Mouse (Mus musculus) forebrain, embryonic 12.5 days (tissue): ENCODE results near the gene Gm21775. TPM values are rescaled to one million over a fixed set of nuclear protein-coding genes. Genes with fewer than 3 reads are reported as not detected.
"Not testable (repeated sequence)": the region's sequence is repeated elsewhere in the genome, so short reads cannot be mapped to it uniquely, and the experiment has no call there.

ENCODE experiments used
- ATAC-seq: fragments of 200-750 bp; cut with Nextera tagmentation; 2 replicates; pipeline ENCODE4 v1.8.0; 2017; ENCODE audit warnings: moderate TSS enrichment; ENCODE audit not compliant: low FRiP score
- H3K27ac ChIP-seq: fragments of 300-500 bp; sonication (generic); 2 replicates; pipeline ENCODE4 v1.5.1; 2016; ENCODE audit warnings: mild to moderate bottlenecking
- H3K27me3 ChIP-seq: fragments of 300-500 bp; sonication (generic); 2 replicates; pipeline ENCODE4 v1.6.1; 2016; ENCODE audit warnings: mild to moderate bottlenecking
- H3K36me3 ChIP-seq: fragments of 300-500 bp; sonication (generic); replicated peaks from 2 replicates; pipeline ENCODE4 v1.6.1; 2016; ENCODE audit warnings: mild to moderate bottlenecking
- H3K4me1 ChIP-seq: fragments of 300-500 bp; sonication (generic); 2 replicates; pipeline ENCODE4 v1.6.1; 2016
- H3K4me2 ChIP-seq: fragments of 300-500 bp; sonication (generic); 2 replicates; pipeline ENCODE4 v1.6.1; 2016; ENCODE audit warnings: mild to moderate bottlenecking, moderate library complexity
- H3K4me3 ChIP-seq: fragments of 300-500 bp; sonication (generic); replicated peaks from 2 replicates; pipeline ENCODE4 v1.5.1; 2016; ENCODE audit warnings: mild to moderate bottlenecking
- H3K9ac ChIP-seq: fragments of 300-500 bp; sonication (generic); 2 replicates; pipeline ENCODE4 v1.6.1; 2016; ENCODE audit warnings: mild to moderate bottlenecking
- H3K9me3 ChIP-seq: fragments of 300-500 bp; sonication (generic); 2 replicates; pipeline ENCODE4 v1.6.1; 2016
- whole genome bisulfite sequencing: fragments of 180-500 bp; shearing (Covaris S2); methylation state at CpG from one replicate; pipeline ENCODE4 v1.1.7; 2016; 5-methylcytosine and 5-hydroxymethylcytosine counted together
- polyA plus RNA-seq: library from polyadenylated mRNA; unstranded; fragments of >200 nt; fragmentation: Nextera tagmentation; extraction: Ambion mirVana; gene quantifications from 2 replicates; pipeline ENCODE4 v1.2.1, GENCODE M21; 2016

Gm21775 gene
- not detected in 2 replicates for polyA plus RNA-seq

GRCm38 (mm10) chrY:10553153-10553552 is at the start of gene Gm21775:
TSS of gene Gm21775 (plus strand) at chrY:10553453.
- H3K4me1 ChIP-seq, ATAC-seq, H3K9ac ChIP-seq, H3K36me3 ChIP-seq, H3K27ac ChIP-seq, H3K4me2 ChIP-seq, H3K9me3 ChIP-seq, H3K4me3 ChIP-seq, H3K27me3 ChIP-seq: not testable (repeated sequence)
- 71% methylated on average over 2 of the region's 5 CpGs for WGBS

GRCm38 (mm10) chrY:10535942-10536341 is 17.3 kb upstream of the Gm21775 start, which contains the start of gene Gm20737:
TSS of gene Gm20737 (minus strand) at chrY:10536042.
- H3K27ac ChIP-seq, H3K4me1 ChIP-seq, H3K27me3 ChIP-seq, H3K4me3 ChIP-seq, H3K4me2 ChIP-seq, H3K9me3 ChIP-seq, H3K36me3 ChIP-seq, ATAC-seq, H3K9ac ChIP-seq: not testable (repeated sequence)

Other genes with a start within 250 kb of the Gm21775 start
- not detected in 2 replicates for gene Gm20834, start 228.9 kb upstream of the Gm21775 start, polyA plus RNA-seq
- gene Gm28510, start 140.7 kb upstream of the Gm21775 start, polyA plus RNA-seq: not detected in 2 replicates
- not detected in 2 replicates for gene Gm20737, start 17.4 kb upstream of the Gm21775 start, polyA plus RNA-seq
- gene Gm21900, start 62.9 kb downstream of the Gm21775 start, polyA plus RNA-seq: not detected in 2 replicates
- gene Gm20777, start 199.0 kb downstream of the Gm21775 start, polyA plus RNA-seq: not detected in 2 replicates